Mouse (Mus musculus): ENCODE data around the gene Armc12.
"Not testable (repeated sequence)": the region's sequence is repeated elsewhere in the genome, so short reads cannot be mapped to it uniquely, and the experiment has no call there.

Gene Armc12

GRCm38 (mm10) chr17:28531946-28532345 is 1.3 kb downstream of the Armc12 start:
- peak; percentile 56 for DNase-seq (ENCODE audit: extremely low spot score)

- DNase-seq (ENCODE audit: extremely low spot score) = no peak
These were observed 2.0 kb downstream of the Armc12 start for GRCm38 (mm10) chr17:28532557-28532956.

DNA sequence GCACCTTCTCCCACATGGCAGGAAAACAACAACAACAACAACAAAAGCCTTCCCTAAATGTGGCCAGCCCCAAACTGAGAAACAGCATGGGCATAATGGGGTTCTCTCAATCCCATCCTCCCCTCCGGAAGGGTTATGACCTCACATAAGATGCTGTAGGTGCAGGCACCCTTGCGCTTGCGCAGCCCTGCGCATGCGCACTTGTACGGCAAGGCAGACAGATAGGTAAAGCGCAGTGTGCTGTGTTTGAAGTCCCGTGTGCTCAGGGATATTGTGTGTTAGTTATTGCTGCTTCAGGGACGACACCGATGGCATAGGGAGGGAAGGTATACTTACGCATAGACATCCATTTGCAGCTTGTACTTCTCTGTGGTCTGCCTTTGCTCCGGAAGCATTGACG is 2.7 kb downstream of the Armc12 start:
- DNase-seq (ENCODE audit: extremely low spot score) = no peak

DNA sequence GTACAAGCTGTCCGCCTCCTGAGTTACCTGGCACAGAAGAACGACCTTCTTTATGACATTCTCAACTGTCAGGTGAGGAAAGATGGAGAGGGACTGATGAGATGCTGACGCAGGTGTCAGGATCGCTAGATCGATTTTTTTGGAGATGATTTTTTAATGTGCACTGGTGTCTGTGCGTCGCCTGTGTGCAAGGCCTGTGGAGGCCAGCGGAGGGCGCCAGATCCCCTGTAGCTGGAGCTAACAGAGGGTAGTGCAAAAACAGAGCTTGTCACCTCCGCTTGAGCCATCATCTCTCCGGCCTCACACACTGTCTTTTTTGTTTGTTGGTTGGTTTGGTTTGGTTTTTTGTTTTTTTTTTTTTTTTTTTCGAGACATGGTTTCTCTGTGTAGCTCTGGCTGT is 7.3 kb downstream of the Armc12 start:
- DNase-seq (ENCODE audit: extremely low spot score) = no peak

- DNase-seq (ENCODE audit: extremely low spot score) = no peak
These were observed 16.3 kb downstream of the Armc12 start for GRCm38 (mm10) chr17:28546925-28547324.

DNA sequence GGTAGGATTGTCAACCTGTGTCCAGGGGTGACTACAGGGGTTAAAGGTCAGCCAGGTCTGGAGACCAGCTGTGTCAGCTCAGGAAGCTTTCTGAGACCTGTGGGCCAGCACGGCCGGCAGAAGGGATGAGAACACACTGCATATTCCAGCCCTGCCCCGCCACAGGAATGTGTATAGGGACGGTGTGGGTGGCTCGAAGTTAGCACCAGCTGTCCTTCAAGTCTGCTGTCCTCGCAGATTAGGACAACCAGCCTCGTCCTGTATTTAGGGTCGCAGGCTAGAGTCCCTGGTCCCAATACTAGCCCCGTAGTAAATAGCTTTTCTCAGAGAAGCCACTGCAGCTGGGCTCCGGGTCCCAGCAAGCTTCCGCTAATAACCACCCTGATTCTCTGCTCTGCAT is 17.9 kb downstream of the Armc12 start:
- no peak for DNase-seq (ENCODE audit: extremely low spot score)

- DNase-seq (ENCODE audit: extremely low spot score) = no peak
These were observed 18.5 kb downstream of the Armc12 start, which contains the start of gene Clpsl2 for GRCm38 (mm10) chr17:28549111-28549510. Clpsl2 (plus strand) TSS chr17:28549411.

DNA sequence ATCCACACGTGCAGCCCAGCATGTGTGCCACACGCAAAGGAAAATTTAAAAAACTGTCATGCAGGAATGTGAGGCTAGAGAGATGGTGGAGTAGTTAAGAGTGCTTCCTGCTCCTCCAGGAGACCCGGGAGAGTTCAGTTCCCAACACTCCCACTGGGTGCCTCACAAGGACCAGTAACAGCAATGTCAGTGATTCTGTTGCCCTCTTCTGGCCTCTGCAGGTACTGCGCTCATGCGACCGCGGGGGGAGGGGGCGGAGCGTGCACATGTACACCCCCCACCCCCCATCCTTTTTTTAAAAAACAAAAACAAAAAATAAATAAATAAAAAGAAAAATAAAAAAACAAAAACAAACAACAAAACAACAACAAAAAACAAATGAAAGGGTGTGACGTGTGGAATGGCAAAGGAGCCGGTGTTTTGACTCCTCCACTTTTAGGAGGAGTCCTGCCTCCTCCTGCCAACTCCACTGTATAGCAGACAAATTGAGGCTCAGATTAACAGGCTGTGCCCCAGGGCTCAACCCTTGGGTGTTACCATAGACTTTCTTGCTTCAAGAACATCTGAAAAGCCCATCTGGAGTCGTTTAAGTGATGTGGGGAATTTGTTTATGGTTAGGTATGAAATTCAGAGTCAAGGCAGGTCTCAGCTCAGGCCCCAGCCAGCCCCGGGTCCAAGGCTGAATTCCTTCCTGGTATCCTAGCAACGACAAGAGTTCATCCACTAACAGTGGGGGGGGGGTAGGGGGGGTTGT is 22.6 kb downstream of the Armc12 start:
- DNase-seq (ENCODE audit: extremely low spot score) = peak; percentile 79

GRCm38 (mm10) chr17:28554021-28554420 is 23.4 kb downstream of the Armc12 start:
- DNase-seq (ENCODE audit: extremely low spot score) = not testable (repeated sequence)

DNA sequence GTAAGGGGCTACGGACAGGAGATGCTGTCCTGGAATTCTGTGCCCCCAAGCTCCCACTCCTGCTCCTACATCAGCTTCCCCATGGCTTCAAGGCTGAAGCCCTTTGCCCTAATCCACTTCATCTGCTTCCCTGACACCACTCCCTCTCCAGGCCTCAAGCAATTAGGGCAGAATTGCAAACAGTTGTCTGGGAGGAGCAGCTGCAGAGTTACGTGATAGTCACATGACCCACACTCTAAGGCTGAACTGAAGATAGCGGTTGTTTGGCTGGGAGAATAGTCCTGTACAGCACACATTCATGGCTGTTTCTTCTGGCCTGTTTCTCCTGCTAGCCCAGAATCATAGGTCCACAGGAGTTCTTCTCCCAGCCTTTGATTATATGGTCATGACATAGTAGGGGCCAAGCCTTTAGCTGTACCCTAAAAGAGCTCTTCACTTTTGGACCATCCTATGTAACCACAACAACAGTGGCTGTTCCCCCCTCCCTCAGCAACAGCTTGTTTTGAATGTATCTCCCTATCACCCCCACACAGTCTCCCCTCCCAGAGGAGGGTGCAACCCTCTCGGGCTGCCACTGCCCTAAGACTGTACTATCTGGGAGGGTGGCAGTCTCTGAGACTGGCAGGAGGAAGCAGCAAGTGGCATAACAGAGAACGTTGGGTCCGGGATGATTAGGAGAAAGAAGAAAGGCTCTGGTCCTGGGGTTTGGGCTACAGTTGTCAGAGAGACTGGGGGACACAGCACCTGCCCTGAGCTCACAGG is 26.2 kb downstream of the Armc12 start:
- DNase-seq (ENCODE audit: extremely low spot score) = no peak

- no peak for DNase-seq (ENCODE audit: extremely low spot score)
These were observed 27.2 kb downstream of the Armc12 start for GRCm38 (mm10) chr17:28557772-28558171.

DNA sequence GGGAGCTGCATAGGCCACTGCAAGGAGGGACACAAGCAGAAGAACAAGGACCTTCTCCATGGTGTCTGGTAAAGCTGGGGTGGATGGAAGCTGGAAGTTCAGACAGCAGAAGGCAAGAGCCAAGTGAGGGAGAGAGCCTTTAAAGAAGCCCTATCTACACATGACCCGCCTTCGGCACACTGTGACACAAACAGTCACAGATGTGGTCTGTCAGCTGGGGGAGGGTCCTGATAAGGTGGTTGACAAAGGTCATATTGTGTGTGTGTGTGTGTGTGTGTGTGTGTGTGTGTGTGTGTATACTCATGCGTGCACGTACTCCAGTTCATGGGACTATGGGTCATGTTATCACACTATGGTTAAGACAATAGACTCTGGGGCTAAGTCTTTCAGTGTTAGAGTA is 30.0 kb downstream of the Armc12 start, which contains the start of gene Clps:
TSS of gene Clps (minus strand) at position 169 of the 400 bp plus-strand sequence.
- no peak for DNase-seq (ENCODE audit: extremely low spot score)

DNA sequence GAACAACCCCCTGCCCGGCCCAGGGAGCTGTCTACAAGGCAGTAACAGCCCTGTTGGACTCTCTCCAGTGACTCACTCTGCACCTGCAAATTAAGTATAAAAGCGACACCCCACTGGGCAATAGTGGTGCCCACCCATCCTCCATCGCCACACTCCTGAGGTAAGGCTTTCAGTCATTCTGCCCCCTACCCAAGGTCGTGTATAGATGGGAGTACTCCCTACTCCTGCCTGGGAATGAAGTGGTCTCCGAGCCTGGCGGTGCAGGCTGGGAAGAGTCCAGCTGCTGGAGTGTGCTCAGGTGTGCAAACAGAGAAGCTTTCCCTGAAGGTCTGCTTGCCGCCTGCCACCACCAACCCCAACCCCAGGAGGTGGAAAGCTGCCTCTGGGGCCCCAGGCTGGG is 31.0 kb downstream of the Armc12 start:
- DNase-seq (ENCODE audit: extremely low spot score) = no peak

DNA sequence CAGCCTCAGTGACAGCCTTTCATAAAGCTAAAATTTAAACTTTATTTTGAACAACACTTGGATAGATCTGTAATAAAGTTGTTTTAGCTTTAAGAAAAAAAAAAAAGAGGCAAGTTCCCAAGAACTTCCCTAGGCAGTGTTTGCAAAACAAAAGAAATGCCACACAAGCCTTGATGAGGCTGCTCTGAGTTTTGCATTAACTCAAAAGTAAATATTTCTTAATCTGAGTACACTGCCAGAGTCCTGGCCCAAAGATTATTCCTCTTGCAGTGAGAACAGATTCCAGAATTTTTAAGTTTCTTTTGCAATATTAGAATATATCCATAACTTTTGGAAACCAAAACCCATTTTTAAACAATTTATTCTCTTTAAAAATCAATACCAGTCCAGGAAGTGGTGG is 34.6 kb downstream of the Armc12 start:
- no peak for DNase-seq (ENCODE audit: extremely low spot score)

GRCm38 (mm10) chr17:28567541-28567940 is 36.9 kb downstream of the Armc12 start:
- no peak for DNase-seq (ENCODE audit: extremely low spot score)

DNA sequence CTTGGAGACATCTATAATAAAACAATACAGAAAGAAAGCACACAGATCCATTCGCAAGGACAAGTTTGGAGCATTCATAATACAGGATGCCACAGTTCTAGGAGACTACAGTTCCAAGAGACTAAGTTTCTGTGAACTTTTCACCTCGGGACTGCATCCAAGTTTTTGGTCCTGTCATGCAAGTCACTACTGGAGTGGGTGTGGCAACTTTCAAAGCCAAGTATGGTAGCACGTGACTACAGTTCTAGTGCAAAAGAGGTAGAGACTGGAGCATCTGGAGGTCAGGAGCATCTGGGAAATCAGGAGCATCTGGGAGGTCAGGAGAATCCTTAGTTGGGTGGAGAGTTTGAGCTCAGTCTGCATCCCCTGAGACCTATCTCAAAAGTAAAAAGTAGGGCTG is 41.3 kb downstream of the Armc12 start:
- DNase-seq (ENCODE audit: extremely low spot score) = no peak

- DNase-seq (ENCODE audit: extremely low spot score) = no peak
These were observed 41.9 kb downstream of the Armc12 start for GRCm38 (mm10) chr17:28572521-28572920.

DNA sequence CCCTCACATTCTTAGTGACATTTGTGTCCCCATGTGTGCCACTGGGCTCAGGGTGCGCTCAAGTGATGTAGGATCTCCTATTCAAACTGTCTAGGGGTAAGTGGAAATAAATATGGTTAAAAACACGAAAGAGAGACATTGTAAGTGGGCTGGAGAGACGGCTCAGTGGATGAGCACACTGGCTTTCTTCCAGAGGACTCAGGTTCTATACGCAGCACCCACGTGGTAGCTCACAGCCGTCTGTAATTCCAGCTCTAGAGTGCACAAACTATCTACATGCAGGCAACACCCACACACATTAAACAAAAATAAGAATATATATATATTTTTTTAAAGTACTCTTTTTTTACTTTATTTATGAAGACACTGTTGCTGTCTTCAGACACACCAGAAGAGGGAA is 42.3 kb downstream of the Armc12 start:
- no peak for DNase-seq (ENCODE audit: extremely low spot score)

DNA sequence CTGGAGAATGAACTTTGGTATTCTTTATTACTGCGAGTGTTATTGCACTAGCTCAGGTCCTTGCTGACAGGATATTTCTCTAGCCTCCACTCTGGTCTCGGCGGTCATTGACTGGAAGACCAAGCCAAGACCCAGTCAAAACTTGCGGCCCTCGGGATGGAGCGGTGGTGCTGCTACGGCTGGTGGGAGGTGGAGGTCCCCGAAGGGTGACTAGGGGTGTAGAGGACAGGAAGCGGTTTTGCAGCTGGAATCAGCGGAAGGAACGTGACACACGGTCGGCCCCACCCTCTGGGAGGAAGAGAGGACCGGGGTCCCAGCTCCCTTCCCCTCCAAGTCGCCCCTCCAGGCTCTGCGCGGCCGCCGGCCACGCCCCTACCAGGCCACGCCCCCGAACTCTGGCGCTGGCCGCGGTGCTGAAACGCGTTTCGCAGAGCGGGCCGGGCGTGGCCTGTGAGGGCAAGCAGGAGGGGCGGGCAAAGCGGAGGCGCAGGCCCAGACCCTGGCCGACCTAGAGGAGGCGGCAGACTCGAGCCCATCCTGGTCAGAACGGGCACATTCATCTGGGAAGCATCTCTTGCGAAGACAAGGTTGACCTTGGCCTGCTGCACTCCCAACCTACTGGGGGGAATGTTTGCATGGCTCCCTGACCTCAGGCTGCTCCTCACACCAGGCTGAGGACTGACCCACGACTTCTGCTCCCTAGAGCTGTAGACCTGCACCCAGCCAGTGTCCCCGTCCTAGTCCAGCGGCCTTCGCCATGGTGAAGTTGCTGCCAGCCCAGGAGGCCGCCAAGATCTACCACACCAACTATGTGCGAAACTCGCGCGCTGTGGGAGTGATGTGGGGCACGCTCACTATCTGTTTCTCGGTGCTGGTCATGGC is 44.9 kb downstream of the Armc12 start, which contains the start of gene Lhfpl5:
TSS of gene Lhfpl5 (plus strand) at position 398 of the 882 bp plus-strand sequence.
- peak; percentile 84 for DNase-seq (ENCODE audit: extremely low spot score)

- peak; percentile 67 for DNase-seq (ENCODE audit: extremely low spot score)
These were observed 49.8 kb downstream of the Armc12 start for GRCm38 (mm10) chr17:28580396-28580795.

- DNase-seq (ENCODE audit: extremely low spot score) = no peak
These were observed 50.5 kb downstream of the Armc12 start for GRCm38 (mm10) chr17:28581056-28581455.

DNA sequence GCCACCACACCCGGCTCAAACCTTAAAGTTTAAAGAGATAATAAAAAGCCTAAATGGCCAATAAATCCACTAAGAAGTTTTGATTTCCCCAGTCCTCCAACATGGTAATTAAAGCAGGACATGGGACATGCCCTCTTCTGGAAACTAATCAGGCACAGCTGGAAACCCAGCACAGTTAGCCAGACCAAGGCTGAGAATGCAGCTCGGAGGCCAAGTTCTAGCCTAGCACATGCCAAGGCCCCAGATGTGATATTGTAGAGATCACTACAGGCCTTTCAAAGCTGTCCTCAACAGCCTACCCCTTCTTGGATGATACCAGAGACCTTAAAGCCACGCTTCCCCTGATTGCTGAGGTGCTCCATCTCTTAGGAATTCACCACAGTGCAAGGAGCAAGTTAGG is 55.9 kb downstream of the Armc12 start:
- DNase-seq (ENCODE audit: extremely low spot score) = no peak
